Mouse (Mus musculus) hindbrain, embryonic 10.5 days (tissue): ENCODE measurements around the gene C87977. TPM values are rescaled to one million over a fixed set of nuclear protein-coding genes. Genes with fewer than 3 reads are reported as not detected.
"Not testable (repeated sequence)": the region's sequence is repeated elsewhere in the genome, so short reads cannot be mapped to it uniquely, and the experiment has no call there.

Source experiments
- DNase-seq: peaks from one replicate; pipeline ENCODE4 v3.0.0-alpha.2; 2017; ENCODE audit warnings: low spot score
- H3K27ac ChIP-seq: fragments of 300-500 bp; sonication (generic); 2 replicates; pipeline ENCODE4 v1.5.1; 2016; ENCODE audit warnings: mild to moderate bottlenecking, moderate library complexity
- H3K27me3 ChIP-seq: fragments of 300-500 bp; sonication (generic); 2 replicates; pipeline ENCODE4 v1.6.1; 2016; ENCODE audit warnings: mild to moderate bottlenecking; ENCODE audit not compliant: poor library complexity, insufficient read depth, severe bottlenecking
- H3K36me3 ChIP-seq: fragments of 300-500 bp; sonication (generic); 2 replicates; pipeline ENCODE4 v1.6.1; 2016; ENCODE audit warnings: mild to moderate bottlenecking, moderate library complexity
- H3K4me1 ChIP-seq: fragments of 300-500 bp; sonication (generic); replicated peaks from 2 replicates; pipeline ENCODE4 v1.6.1; 2016; ENCODE audit warnings: mild to moderate bottlenecking
- H3K4me3 ChIP-seq: fragments of 300-500 bp; sonication (generic); 2 replicates; pipeline ENCODE4 v1.5.1; 2016; ENCODE audit warnings: mild to moderate bottlenecking, moderate library complexity
- H3K9me3 ChIP-seq: fragments of 300-500 bp; sonication (generic); 2 replicates; pipeline ENCODE4 v1.6.1; 2016; ENCODE audit warnings: mild to moderate bottlenecking, moderate library complexity
- WGBS: fragments of 180-500 bp; shearing (Covaris S2); methylation state at CpG from one replicate; pipeline ENCODE4 v1.1.7; 2016; 5-methylcytosine and 5-hydroxymethylcytosine counted together
- polyA plus RNA-seq: library from polyadenylated mRNA; unstranded; fragments of >200 nt; fragmentation: Nextera tagmentation; extraction: Ambion mirVana; gene quantifications from 2 replicates; pipeline ENCODE4 v1.2.1, GENCODE M21; 2016

C87977 gene
- polyA plus RNA-seq: not detected in 2 replicates

GRCm38 (mm10) chr4:144213218-144213617, at the start of gene C87977:
C87977 (minus strand) TSS chr4:144213318.
- not testable (repeated sequence) for H3K36me3 ChIP-seq, H3K4me1 ChIP-seq, DNase-seq, H3K27ac ChIP-seq, H3K4me3 ChIP-seq, H3K27me3 ChIP-seq
- WGBS: 76% methylated on average over 1 of the region's 1 CpGs
- peaks cover 28% of the 10 kb centered on the region for H3K9me3 ChIP-seq

GRCm38 (mm10) chr4:144254768-144255167, 41.6 kb upstream of the C87977 start:
- not testable (repeated sequence) for DNase-seq, H3K27me3 ChIP-seq, H3K4me3 ChIP-seq, H3K27ac ChIP-seq, H3K36me3 ChIP-seq, H3K4me1 ChIP-seq
- H3K9me3 ChIP-seq: peaks cover 17% of the 10 kb centered on the region; the same call in 1 of the 2 replicates

- no peak within 1 kb of the TSS for H3K27ac ChIP-seq
- H3K9me3 ChIP-seq: peaks cover 57% of the 10 kb centered on the region
- no peaks in the 10 kb centered on the region for H3K36me3 ChIP-seq
- WGBS: 55% methylated on average over 1 of the region's 1 CpGs
- H3K4me1 ChIP-seq: no peaks in the 10 kb centered on the region
- no peak for DNase-seq
- H3K27me3 ChIP-seq: no peaks in the 10 kb centered on the region
- H3K4me3 ChIP-seq: no peak within 1 kb of the TSS
These were observed 22.7 kb downstream of the C87977 start, which contains the start of gene Oog2 for GRCm38 (mm10) chr4:144190419-144190818. Oog2 (plus strand) TSS chr4:144190719.

GRCm38 (mm10) chr4:144162563-144162962, 50.6 kb downstream of the C87977 start, which contains the start of gene Oog3:
Oog3 (minus strand) TSS chr4:144162663.
- Histone ChIP-seq H3K27ac (no peak within 1 kb of the TSS), H3K9me3 (peaks cover 54% of the 10 kb centered on the region), H3K36me3 (no peaks in the 10 kb centered on the region), H3K27me3 (no peaks in the 10 kb centered on the region), H3K4me1 (no peaks in the 10 kb centered on the region), H3K4me3 (no peak within 1 kb of the TSS)
- WGBS: 72% methylated on average over 1 of the region's 1 CpGs
- no peak for DNase-seq

Other genes starting within 250 kb of the C87977 start
- not detected in 2 replicates for gene Gm13101, start 246.4 kb downstream of the C87977 start, polyA plus RNA-seq
- gene Pramef17, start 218.9 kb downstream of the C87977 start, polyA plus RNA-seq: not detected in 2 replicates
- not detected in 2 replicates for gene Pramel4, start 154.2 kb downstream of the C87977 start, polyA plus RNA-seq
- gene Gm13102, start 106.8 kb downstream of the C87977 start, polyA plus RNA-seq: not detected in 2 replicates
- not detected in 2 replicates for gene Oog3, start 50.7 kb downstream of the C87977 start, polyA plus RNA-seq
- not detected in 2 replicates for gene Oog2, start 22.6 kb downstream of the C87977 start, polyA plus RNA-seq
- gene Pramel5, start 67.2 kb upstream of the C87977 start, polyA plus RNA-seq: not detected in 2 replicates
- gene Gm13128, start 116.9 kb upstream of the C87977 start, polyA plus RNA-seq: not detected in 2 replicates
- not detected in 2 replicates for gene Gm13119, start 144.6 kb upstream of the C87977 start, polyA plus RNA-seq
- gene Pramef20, start 164.6 kb upstream of the C87977 start, polyA plus RNA-seq: not detected in 2 replicates
- not detected in 2 replicates for gene Pramef12, start 195.1 kb upstream of the C87977 start, polyA plus RNA-seq
- gene 1700012P22Rik, start 225.5 kb upstream of the C87977 start, polyA plus RNA-seq: 0.16 and 0.47 TPM in 2 replicates
- gene Gm9944, start 240.0 kb upstream of the C87977 start, polyA plus RNA-seq: not detected in 2 replicates